Mouse (Mus musculus) embryonic fibroblast, embryonic 13.5 days (primary cell): Measurements from ENCODE around the gene Mgat5.

ENCODE experiments used
- CTCF ChIP-seq: IDR thresholded peaks from 2 replicates; pipeline ENCODE4 v1.5.1; 2011; ENCODE audit warnings: mild to moderate bottlenecking, control low read depth, low read length, moderate library complexity, borderline replicate concordance; ENCODE audit not compliant: insufficient read depth
- POLR2A ChIP-seq: IDR thresholded peaks from 2 replicates; pipeline ENCODE4 v1.6.1; 2011; ENCODE audit warnings: low read depth, mild to moderate bottlenecking, control low read depth, low read length, moderate library complexity

DNA sequence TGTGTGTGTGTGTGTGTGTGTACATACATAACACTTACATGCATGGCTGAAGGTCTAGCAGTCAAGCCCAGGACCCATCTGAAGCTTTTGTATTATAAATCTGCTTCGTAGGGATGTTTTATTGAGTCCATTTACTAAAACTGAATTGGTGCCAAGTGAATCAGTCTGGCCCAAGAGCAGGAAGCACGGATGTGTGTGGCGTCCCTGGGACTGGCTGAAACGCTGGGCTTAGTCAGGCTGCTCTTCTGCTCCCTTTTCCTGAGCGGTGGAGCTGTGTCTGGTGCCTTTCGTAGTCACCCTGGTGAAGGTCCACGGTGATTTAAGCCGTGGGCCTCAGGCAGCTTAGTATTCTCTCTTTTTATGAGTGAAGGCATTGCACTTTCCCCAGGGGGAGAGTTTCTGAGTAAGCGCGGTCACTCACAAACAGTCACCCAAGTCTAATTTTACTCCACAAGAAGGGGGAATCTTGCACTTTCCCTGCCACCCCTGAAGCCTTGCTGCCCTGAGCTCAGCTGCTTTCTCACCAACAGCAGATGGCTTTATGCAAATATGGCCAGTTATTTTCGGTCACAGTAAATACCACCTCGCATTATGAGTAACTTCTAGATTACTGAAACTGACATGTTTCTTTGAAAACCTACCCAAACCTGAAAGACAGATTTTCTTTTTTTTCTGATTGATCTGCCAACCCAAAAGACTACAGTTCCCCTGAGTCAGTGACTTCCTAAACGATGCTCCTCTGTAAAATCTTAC lies 176.1 kb downstream of the Mgat5 start:
- TF ChIP-seq CTCF, result no peak
- no peak for TF ChIP-seq POLR2A
